Mouse (Mus musculus) erythroblast, embryonic 14.5 days (primary cell): Measurements from ENCODE around the gene Rheb.
"Not testable (repeated sequence)": the region's sequence is repeated elsewhere in the genome, so short reads cannot be mapped to it uniquely, and the experiment has no call there.

Source experiments
- GATA1 ChIP-seq: IDR thresholded peaks from 2 replicates; pipeline ENCODE4 v1.6.1; 2012; ENCODE audit warnings: low read length, inconsistent platforms, mixed read lengths
- TAL1 ChIP-seq: IDR thresholded peaks from 3 replicates; pipeline ENCODE4 v1.6.1; 2012; ENCODE audit warnings: low read length, inconsistent platforms, mixed read lengths

DNA sequence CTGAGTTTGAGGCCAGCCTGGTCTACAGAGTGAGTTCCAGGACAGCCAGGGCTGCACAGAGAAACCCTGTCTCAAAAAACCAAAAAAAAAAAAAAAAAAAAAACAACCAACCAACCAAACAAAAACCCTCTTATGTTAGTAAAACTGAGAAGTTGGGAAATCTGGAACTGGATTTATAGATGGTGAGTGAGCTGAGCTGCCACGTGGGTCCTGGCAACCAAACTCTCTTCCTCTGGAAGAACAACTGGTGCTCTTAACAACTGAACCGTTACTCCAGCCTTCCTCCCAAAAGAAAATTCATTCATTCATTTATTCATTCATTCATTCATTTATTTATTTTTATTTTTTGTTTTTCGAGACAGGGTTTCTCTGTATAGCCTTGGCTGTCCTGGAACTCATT, 20.2 kb downstream of the Rheb start:
- TF ChIP-seq GATA1, TAL1: not testable (repeated sequence)
